Mouse (Mus musculus) hindbrain, embryonic 11.5 days (tissue): ENCODE measurements around the gene Rpl31. TPM values are rescaled to one million over a fixed set of nuclear protein-coding genes. Genes with fewer than 3 reads are reported as not detected.

Experiments used
- ATAC-seq: fragments of 200-750 bp; cut with Nextera tagmentation; 2 replicates; pipeline ENCODE4 v1.8.0; 2017; ENCODE audit warnings: mild to moderate bottlenecking, moderate TSS enrichment, moderate library complexity; ENCODE audit not compliant: low FRiP score
- DNase-seq: peaks from one replicate; pipeline ENCODE4 v3.0.0-alpha.2; 2015; ENCODE audit warnings: low spot score
- H3K27ac ChIP-seq: fragments of 300-500 bp; sonication (generic); 2 replicates; pipeline ENCODE4 v1.5.1; 2014; ENCODE audit warnings: mild to moderate bottlenecking, low read depth, low read length
- H3K27me3 ChIP-seq: fragments of 300-500 bp; sonication (generic); 2 replicates; pipeline ENCODE4 v1.6.1; 2014; ENCODE audit warnings: mild to moderate bottlenecking, low read length, moderate library complexity, mixed read lengths; ENCODE audit not compliant: control insufficient read depth, insufficient read depth
- H3K36me3 ChIP-seq: fragments of 300-500 bp; sonication (generic); 2 replicates; pipeline ENCODE4 v1.6.1; 2014; ENCODE audit warnings: mild to moderate bottlenecking, low read length, moderate library complexity, mixed read lengths; ENCODE audit not compliant: control insufficient read depth, insufficient read depth
- H3K4me1 ChIP-seq: fragments of 300-500 bp; sonication (generic); replicated peaks from 2 replicates; pipeline ENCODE4 v1.6.1; 2014; ENCODE audit warnings: low read length, mixed read lengths; ENCODE audit not compliant: control insufficient read depth, insufficient read depth
- H3K4me2 ChIP-seq: fragments of 300-500 bp; sonication (generic); replicated peaks from 2 replicates; pipeline ENCODE4 v1.6.1; 2014; ENCODE audit warnings: mild to moderate bottlenecking, low read depth, low read length
- H3K4me3 ChIP-seq: fragments of 300-500 bp; sonication (generic); 2 replicates; pipeline ENCODE4 v1.5.1; 2014; ENCODE audit warnings: low read depth, low read length
- H3K9ac ChIP-seq: fragments of 300-500 bp; sonication (generic); 2 replicates; pipeline ENCODE4 v1.6.1; 2014; ENCODE audit warnings: low read depth, low read length
- H3K9me3 ChIP-seq: fragments of 300-500 bp; sonication (generic); 2 replicates; pipeline ENCODE4 v1.6.1; 2016; ENCODE audit warnings: low read length; ENCODE audit not compliant: control insufficient read depth
- WGBS: fragments of 180-500 bp; shearing (Covaris S2); extraction: QIAGEN DNeasy Blood & Tissue Kit; methylation state at CpG from one replicate; pipeline ENCODE4 v1.1.7; 2014; 5-methylcytosine and 5-hydroxymethylcytosine counted together
- polyA plus RNA-seq: library from polyadenylated mRNA; unstranded; fragments of >200 nt; fragmentation: Nextera tagmentation; extraction: Ambion mirVana; gene quantifications from 2 replicates; pipeline ENCODE4 v1.2.1, GENCODE M21; 2014

The Rpl31 gene
- polyA plus RNA-seq, 1 experiment from 2014 or later: 426 TPM

DNA sequence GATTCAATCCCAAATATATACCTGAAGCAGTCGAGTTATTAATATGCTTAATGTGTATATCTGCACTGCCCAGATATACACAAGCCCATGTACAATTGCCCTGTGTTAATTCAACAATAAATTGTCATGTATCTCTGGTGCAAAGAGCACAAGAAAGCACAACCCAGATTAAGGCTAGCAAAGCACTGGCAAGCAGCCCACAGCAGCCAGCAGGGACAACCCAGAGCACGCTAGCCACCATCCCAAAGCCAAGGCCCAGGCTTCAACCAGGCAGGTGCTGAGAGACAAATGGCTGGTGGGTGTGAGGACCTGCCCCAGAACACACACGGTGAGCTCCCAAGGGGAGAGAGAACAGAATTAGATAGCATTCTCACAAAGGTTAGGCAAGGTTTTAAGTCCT, 18.8 kb downstream of the Rpl31 start:
- H3K27me3 ChIP-seq: no peaks in the 10 kb centered on the region
- 91% methylated on average over 3 of the region's 3 CpGs for WGBS
- no peaks in the 10 kb centered on the region for H3K4me1 ChIP-seq
- H3K9me3 ChIP-seq: no peaks in the 10 kb centered on the region
- no peak for DNase-seq
- no peak overlapping the region for H3K4me3 ChIP-seq
- H3K4me2 ChIP-seq: no peak overlapping the region
- no peak overlapping the region for H3K9ac ChIP-seq
- H3K36me3 ChIP-seq: no peaks in the 10 kb centered on the region
- no peak overlapping the region for H3K27ac ChIP-seq
- no peak for ATAC-seq

DNA sequence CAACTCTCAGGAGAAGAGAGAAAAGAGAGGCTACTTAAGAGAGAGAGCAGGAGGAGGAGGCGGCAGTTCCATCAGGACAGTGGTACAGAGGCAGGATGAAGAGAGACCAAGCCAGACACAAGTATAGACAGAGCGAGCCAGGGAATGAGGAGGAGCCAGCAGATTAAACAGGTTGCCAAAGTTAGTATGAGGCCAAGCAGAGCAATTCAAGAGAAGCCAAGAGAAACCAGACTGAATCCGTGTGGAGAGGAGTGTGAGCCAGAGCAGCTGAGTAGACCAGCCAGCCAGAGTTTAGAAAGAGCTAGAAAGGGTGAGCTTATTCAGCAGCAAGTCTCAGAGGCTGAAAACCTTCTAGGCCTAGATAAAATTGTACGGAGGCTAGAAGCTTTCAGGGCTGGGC, 19.9 kb downstream of the Rpl31 start:
- H3K9me3 ChIP-seq: no peaks in the 10 kb centered on the region
- no peak for ATAC-seq
- no peaks in the 10 kb centered on the region for H3K4me1 ChIP-seq
- no peaks in the 10 kb centered on the region for H3K27me3 ChIP-seq
- DNase-seq: no peak
- no peak overlapping the region for H3K9ac ChIP-seq
- no peak overlapping the region for H3K4me2 ChIP-seq
- H3K36me3 ChIP-seq: no peaks in the 10 kb centered on the region
- no peak overlapping the region for H3K4me3 ChIP-seq
- 89% methylated on average over 4 of the region's 4 CpGs for WGBS
- H3K27ac ChIP-seq: no peak overlapping the region

DNA sequence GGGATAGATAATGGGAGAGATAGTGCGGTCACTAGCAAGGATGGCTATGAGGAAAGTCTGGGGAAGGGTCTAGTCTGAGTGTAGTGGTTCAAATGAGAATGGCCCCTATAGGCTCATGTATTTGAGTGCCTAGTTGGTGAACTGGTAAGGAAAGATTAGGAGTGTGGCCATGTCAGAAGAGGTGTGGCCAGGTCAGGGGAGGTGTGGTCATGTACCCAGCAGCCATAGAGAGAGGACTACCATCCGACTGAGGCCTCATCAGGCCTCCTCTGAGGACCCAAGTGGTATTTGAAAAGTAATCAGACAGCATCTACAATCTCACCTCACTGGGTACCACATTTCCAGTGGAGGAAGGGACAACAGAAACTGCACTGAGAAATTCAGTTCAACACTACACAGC, 20.5 kb downstream of the Rpl31 start:
- ATAC-seq (no peak), DNase-seq (no peak)
- H3K4me2 ChIP-seq: no peak overlapping the region
- no peaks in the 10 kb centered on the region for H3K4me1 ChIP-seq
- no peaks in the 10 kb centered on the region for H3K9me3 ChIP-seq
- no peak overlapping the region for H3K27ac ChIP-seq
- no peak overlapping the region for H3K9ac ChIP-seq
- 91% methylated on average over 2 of the region's 2 CpGs for WGBS
- H3K36me3 ChIP-seq: no peaks in the 10 kb centered on the region
- H3K4me3 ChIP-seq: no peak overlapping the region
- H3K27me3 ChIP-seq: no peaks in the 10 kb centered on the region

DNA sequence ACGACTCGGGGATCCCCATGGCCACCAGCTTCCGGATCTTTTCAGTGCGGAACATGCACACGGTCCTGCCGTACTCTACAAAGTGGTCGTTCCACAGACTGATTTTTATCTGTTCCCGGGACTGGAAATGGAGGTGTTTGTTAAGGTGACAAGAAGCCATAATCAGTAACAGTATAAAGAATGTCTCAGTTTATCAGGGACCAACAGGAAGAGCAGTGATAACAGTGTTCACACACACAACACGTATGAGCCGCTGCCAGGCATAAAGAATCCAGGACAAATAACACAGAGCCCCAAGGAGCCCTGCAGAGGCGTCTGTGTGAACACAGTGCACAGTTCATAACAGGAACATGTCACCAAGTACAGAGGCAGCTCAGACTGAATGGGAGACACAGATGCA, 21.7 kb downstream of the Rpl31 start:
- Histone ChIP-seq H3K27ac (no peak overlapping the region), H3K9me3 (no peaks in the 10 kb centered on the region), H3K9ac (no peak overlapping the region), H3K36me3 (no peaks in the 10 kb centered on the region), H3K27me3 (no peaks in the 10 kb centered on the region), H3K4me1 (no peaks in the 10 kb centered on the region), H3K4me3 (no peak overlapping the region), H3K4me2 (no peak overlapping the region)
- ATAC-seq (no peak), DNase-seq (no peak)
- WGBS: 92% methylated on average over 11 of the region's 11 CpGs

GRCm38 (mm10) chr1:39391652-39392051, 24.0 kb downstream of the Rpl31 start:
- Histone ChIP-seq H3K4me1 (no peaks in the 10 kb centered on the region), H3K4me2 (no peak overlapping the region), H3K4me3 (no peak overlapping the region), H3K27me3 (no peaks in the 10 kb centered on the region), H3K9ac (no peak overlapping the region), H3K9me3 (no peaks in the 10 kb centered on the region), H3K36me3 (no peaks in the 10 kb centered on the region), H3K27ac (no peak overlapping the region)
- DNase-seq (no peak), ATAC-seq (0 out of 2 replicates have a peak, but pooled peaks have one; percentile 22)
- 91% methylated on average over 6 of the region's 6 CpGs for WGBS

DNA sequence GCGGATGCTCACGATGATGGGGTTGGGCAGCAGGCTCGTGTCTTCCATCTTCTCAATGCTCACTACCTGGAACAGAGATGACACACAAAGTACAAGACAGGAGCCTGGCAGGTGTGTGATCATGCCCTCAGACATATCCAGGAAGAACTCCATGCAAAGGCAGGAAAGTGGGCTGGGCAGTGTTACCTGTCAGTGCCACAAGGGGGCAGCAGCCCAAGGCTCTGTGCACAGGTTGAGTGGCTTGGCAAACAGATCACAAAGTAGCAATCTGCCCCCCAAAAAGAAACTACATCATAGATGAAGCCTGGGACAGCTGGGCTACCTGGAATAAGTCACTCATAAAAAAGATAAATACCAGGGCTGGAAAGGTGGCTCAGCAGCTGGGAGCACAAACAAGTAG, 24.5 kb downstream of the Rpl31 start:
- no peaks in the 10 kb centered on the region for H3K36me3 ChIP-seq
- ATAC-seq (no peak), DNase-seq (peak; percentile 83)
- no peaks in the 10 kb centered on the region for H3K27me3 ChIP-seq
- 59% methylated on average over 3 of the region's 3 CpGs for WGBS
- H3K27ac ChIP-seq: no peak overlapping the region
- H3K9ac ChIP-seq: no peak overlapping the region
- no peak overlapping the region for H3K4me2 ChIP-seq
- H3K9me3 ChIP-seq: no peaks in the 10 kb centered on the region
- no peaks in the 10 kb centered on the region for H3K4me1 ChIP-seq
- H3K4me3 ChIP-seq: no peak overlapping the region

- Histone ChIP-seq H3K9me3 (no peaks in the 10 kb centered on the region), H3K9ac (no peak overlapping the region), H3K4me1 (no peaks in the 10 kb centered on the region), H3K27me3 (no peaks in the 10 kb centered on the region), H3K27ac (no peak overlapping the region), H3K4me2 (no peak overlapping the region), H3K4me3 (no peak overlapping the region), H3K36me3 (no peaks in the 10 kb centered on the region)
- ATAC-seq: no peak
- 85% methylated on average over 8 of the region's 8 CpGs for WGBS
- DNase-seq: no peak
Measured at GRCm38 (mm10) chr1:39393217-39393867, 25.7 kb downstream of the Rpl31 start.

DNA sequence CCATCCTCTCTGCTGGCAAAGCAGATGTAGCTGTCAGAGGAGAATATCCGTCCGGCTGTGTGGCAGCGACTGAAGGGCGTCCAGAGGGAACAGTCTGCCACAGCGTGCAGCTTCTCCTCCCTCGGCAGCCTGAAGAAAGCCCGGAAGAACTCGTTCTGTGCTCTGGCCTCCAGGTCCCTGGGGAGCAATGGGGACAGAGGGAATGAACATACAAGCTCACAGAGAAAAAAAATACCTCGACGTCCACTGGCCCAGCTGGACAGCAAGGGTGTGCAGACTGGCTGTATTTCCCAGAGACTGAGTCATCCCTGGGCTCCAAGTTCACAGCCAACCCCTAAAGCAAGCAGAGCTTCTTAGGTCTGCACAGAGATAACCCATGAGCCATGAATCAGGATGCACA, 26.5 kb downstream of the Rpl31 start:
- H3K9ac ChIP-seq: no peak overlapping the region
- H3K4me2 ChIP-seq: no peak overlapping the region
- H3K27ac ChIP-seq: no peak overlapping the region
- 55% methylated on average over 10 of the region's 10 CpGs for WGBS
- no peaks in the 10 kb centered on the region for H3K27me3 ChIP-seq
- no peak for ATAC-seq
- H3K36me3 ChIP-seq: no peaks in the 10 kb centered on the region
- H3K9me3 ChIP-seq: no peaks in the 10 kb centered on the region
- no peak for DNase-seq
- H3K4me3 ChIP-seq: no peak overlapping the region
- H3K4me1 ChIP-seq: no peaks in the 10 kb centered on the region

DNA sequence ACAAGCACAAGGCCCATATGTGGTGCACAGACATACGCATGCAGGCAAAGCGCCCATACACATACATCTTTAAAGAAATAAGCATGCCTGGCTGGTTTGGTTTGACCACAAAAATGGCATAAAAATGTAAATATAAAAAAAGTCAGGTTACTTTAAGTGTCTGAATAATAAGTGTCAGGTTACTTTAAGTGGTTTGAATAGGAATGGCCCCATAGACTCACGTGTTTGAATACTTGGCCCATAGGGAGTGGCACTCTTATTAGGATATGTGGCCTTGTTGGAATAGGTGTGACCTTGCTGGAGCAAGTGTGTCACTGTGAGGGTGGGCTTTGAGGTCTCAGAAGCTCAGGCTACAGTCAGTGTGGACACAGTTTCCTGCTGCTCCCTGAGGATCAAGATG, 27.0 kb downstream of the Rpl31 start:
- no peaks in the 10 kb centered on the region for H3K36me3 ChIP-seq
- H3K27me3 ChIP-seq: no peaks in the 10 kb centered on the region
- ATAC-seq: no peak
- no peak overlapping the region for H3K27ac ChIP-seq
- no peak for DNase-seq
- H3K9me3 ChIP-seq: no peaks in the 10 kb centered on the region
- no peak overlapping the region for H3K4me2 ChIP-seq
- 91% methylated on average over 3 of the region's 3 CpGs for WGBS
- no peak overlapping the region for H3K4me3 ChIP-seq
- H3K4me1 ChIP-seq: no peaks in the 10 kb centered on the region
- H3K9ac ChIP-seq: no peak overlapping the region
